Mouse (Mus musculus): ENCODE data around the gene Farsb.
"Not testable (repeated sequence)": the region's sequence is repeated elsewhere in the genome, so short reads cannot be mapped to it uniquely, and the experiment has no call there.

The Farsb gene

GRCm38 (mm10) chr1:78488752-78489492, at the start of gene Farsb:
Farsb (minus strand) TSS chr1:78488897.
- peak; percentile 83 to 88 for DNase-seq (ENCODE audit: low spot score in 2 of 2)

DNA sequence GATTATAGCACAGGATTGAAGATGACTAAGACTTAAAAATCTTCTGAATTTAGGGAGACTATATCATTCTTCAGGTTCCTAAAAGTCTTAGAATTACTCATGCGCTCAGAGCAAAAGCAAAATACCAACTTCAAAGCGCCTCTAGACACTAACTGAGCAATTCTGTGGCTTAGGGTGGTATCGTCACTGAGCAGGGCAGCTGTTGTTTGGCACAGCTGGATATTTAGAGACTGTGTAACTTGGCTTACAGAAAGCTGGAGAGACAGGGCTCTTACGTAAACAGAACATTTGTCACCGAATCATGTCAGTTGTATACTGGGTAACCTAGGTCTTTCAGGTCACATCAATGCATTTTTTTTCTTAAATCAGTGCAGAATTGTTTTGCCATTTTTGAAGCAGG, 49.7 kb upstream of the Farsb start:
- DNase-seq (ENCODE audit: low spot score in 2 of 2): no peak

DNA sequence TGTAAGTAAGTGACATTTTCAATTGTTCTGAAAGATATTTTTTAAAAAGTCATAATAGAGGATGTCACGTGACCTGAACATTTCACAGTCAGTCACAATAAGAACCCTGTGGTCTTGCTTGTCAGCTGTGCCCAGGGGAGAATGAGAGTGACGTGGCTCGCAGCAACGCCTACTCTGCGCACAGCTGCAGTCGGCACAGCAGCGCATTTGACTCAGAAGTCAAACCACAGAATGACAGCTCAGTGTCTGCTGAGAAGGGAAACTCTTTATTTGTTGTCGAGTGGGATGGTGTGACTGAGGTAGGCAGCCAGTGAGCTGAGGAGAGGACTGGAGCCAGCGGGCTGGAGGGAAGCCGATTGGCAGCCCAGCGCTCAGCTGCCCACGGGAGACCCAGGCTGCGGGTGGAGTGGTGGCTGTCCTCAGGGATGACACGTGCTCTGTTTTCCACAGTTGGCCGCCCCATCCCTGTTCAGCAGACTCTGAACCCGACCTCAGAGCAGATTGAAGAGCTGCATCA, 48.9 kb upstream of the Farsb start:
- DNase-seq (ENCODE audit: low spot score in 2 of 2): peak; percentile 67 to 76

DNA sequence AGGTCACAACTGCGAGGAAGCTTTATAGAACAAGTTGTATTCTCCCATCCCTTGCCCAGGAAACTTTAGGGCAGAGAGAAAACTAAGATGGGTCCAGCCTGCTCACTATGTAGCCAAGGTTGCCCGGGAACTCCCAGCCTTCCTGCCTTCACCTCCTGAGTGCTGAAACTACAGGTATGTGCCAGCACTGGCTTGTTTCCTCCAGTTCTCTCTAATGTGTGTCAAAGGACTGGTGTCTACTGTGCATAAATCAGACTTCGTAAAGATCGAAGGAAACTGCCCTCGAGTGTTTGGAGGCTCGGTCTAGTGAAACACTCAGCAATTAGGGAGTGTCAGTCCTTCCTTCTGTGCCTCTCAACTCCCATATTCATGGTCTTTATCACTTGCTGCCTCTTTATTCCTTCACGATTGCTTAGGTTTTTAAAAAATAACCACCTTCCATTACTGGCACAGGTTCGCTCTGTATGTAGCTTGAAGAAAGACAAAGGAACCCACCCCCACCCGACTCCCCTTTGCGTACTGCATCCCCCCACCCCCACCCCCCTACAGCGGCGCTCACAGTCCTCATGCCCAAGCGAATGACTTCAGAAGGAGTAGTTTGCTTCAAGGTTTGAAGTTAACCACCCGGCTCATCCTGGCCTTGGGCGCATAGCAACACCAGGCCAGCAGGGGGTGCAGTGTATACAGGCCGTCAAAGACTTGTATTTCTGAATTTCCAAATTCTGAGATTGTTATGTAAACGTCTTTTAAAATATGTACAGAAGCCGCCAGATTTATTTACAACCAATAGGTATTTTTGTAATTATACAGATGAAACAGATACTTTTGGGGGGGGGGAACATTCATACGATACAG, 47.8 kb upstream of the Farsb start:
- DNase-seq (ENCODE audit: low spot score in 2 of 2): peak; percentile 30 to 79

- no peak for DNase-seq (ENCODE audit: low spot score in 2 of 2)
Observed at GRCm38 (mm10) chr1:78534428-78535150, 45.9 kb upstream of the Farsb start.

DNA sequence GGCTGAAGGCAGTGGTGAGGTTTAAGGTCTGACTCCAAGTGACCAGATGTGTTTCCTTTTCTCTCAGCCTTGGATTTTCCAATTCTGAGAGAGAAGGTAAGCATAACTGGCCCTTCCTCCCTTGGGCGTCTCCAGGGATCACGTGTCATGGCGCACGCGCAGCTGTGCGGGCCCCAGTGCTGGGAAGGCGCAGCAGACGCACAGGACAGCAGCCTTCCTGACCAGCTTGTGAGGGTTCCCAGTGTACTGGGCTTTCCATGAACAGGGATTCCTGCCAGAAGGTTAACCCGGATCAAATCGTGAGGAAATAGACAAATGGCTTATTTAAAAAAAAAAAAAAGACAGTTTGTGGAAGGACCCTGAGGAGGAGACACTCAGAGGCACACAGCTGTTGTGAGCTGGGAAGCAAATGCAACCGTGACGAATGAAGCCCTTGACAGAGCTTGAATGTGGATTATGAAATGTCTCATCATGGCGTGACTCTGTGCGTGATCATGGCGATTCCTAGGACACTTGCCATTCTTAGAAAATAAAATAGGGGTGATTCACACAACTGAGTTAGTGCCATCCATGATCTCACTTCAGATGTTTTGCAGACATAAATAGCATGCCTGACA, 43.6 kb upstream of the Farsb start:
- DNase-seq (ENCODE audit: low spot score in 2 of 2): no peak

DNA sequence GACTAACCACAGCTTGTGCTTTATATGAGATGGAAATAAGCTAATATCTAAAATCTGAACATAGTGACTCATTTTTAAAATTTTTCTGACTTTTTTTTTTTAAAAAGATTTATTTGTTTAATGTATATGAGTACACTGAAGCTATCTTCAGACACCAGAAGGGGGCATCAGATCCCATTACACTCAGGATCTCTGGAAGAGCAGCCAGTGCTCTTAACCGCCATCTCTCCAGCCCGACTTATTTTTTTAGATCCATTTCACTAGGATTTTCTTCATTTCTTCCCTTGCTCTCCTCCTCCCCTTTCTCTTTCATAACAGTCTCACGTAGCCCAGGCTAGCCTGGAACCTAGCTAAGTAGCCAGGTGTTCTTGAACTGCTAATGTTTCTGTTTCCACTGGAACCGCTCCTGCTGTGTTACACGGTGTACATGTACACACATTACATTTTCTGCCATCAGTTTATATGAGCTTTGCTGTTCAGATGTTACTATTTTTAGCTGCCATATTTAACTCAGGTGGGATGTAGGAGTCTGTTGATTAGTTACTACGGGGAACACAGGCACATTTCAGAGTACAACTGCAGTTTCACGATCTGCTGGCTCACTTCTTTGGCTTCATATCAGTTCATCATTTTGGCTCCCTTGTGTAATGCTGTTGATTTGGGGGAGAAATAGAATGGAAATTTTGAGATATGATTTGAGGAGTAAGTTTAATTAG, 42.0 kb upstream of the Farsb start:
- DNase-seq (ENCODE audit: low spot score in 2 of 2): no peak

- no peak for DNase-seq (ENCODE audit: low spot score in 2 of 2)
Observed at GRCm38 (mm10) chr1:78529011-78529410, 40.3 kb upstream of the Farsb start.

GRCm38 (mm10) chr1:78528356-78528755, 39.7 kb upstream of the Farsb start:
- DNase-seq (ENCODE audit: low spot score in 2 of 2): no peak

GRCm38 (mm10) chr1:78525189-78525886, 36.6 kb upstream of the Farsb start:
- DNase-seq (ENCODE audit: low spot score in 2 of 2): peak in 1 of 2 experiments; percentile 61

- DNase-seq (ENCODE audit: low spot score in 2 of 2): no peak
Observed at GRCm38 (mm10) chr1:78518907-78519306, 30.2 kb upstream of the Farsb start.

DNA sequence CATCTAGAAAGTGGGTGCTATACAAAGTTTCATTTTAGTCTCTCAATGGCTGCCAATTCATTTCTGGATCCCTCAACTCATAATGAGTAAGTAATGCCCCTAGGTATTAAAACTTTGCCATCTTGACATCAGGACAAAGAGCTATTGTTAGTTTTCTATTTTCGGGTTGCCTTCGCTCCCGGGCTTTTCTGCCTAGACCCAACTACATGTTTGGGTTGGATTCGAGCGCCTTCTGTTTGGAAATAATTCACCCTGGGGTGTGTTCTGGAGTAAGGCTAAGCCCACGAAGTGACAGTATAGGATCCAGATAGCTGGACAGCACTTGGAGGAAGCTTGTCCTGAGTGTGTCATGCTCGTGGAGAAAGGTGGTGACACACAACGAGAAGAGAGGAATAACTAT, 24.1 kb upstream of the Farsb start:
- no peak for DNase-seq (ENCODE audit: low spot score in 2 of 2)

DNA sequence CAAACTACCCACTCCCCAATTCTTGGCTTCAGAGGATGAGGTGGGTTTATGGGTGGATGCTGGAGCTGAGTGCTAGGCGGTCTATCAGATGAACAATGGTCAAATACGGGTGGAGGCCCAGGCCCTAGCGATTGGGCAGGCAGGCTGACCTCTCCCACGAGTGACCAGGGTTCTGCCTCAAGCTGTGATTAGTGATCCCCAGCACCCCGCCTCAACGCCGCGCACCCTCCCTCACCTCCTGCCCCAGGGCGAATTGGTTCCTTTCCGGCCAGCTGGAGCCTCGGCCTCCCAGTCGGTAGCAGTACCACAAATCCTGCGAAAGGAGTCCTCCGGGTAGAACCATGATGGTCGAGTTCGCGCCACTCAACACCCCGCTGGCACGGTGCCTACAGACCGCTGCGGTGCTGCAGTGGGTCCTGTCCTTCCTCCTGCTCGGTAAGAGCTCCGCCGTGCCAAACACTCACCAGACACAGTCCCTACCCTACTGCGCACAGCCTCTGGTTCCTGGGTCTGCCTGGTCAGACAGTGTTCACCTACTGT, 23.0 kb upstream of the Farsb start, which contains the start of gene BC035947:
Gene BC035947, minus strand, starts transcription at position 538 of the 540 bp plus-strand sequence.
- no peak for DNase-seq (ENCODE audit: low spot score in 2 of 2)

DNA sequence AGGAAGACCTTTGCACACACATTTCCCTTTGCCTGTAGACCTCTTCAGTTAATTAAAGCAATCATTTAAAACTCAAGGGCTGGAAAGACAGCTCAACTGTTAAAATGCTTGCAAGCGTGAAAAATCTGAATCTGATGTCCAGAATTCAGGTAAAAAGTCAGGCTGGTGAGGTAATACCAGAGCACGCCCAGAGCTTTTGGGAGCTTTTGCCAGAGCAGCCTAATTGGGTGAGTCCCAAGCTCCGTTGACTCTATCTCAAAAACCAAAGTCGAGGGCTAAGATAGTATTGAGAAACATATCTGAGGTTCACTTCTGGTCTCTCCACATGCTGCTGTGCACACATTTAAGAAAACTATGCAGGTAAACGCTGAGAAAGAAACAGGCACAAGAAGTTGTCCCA, 22.2 kb upstream of the Farsb start, which contains the start of gene Mogat1:
Gene Mogat1, plus strand, starts transcription at position 130 of the 400 bp plus-strand sequence.
- no peak for DNase-seq (ENCODE audit: low spot score in 2 of 2)

DNA sequence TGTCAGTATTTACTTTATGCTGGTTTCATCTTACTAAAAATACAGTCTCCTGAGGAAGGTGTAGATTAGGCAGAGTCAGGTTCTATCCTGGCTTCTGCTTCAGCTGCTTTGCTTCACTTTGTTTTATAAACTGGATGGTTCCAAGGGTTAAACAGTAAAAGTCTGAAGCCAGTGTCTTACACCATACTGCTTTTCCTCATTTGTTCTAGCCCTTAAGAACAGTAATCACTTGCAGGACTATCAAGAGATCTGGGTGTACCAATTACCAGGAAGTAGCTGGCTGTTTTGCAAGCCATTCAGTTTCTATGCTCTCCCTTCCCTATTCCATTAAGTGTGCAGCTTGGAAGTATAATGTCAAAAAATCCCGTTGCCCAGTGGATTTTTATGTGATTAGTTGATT, 18.4 kb upstream of the Farsb start:
- DNase-seq (ENCODE audit: low spot score in 2 of 2): no peak

DNA sequence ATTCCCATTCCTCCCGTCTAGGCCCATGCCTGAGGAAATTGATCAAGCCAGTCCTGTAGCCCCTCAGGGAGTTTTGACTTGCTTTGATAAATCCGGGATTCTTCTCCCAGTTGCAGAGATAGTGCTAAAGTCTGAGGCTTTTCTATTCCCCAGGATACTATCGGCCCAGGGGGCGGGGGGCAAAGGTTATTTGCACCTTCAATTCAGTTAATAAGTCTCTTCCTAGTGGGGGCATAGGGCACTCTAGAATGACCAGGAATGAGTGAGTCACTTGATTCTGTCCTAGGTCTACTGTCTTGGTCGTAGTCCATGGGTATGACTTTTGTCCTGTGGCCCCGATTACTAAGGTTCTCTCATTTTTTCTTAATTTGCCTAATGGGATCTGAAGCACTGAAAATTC, 13.8 kb upstream of the Farsb start:
- DNase-seq (ENCODE audit: low spot score in 2 of 2): no peak

- not testable (repeated sequence) for DNase-seq (ENCODE audit: low spot score in 2 of 2)
Observed at GRCm38 (mm10) chr1:78501856-78502255, 13.2 kb upstream of the Farsb start.

GRCm38 (mm10) chr1:78501036-78501435, 12.3 kb upstream of the Farsb start:
- DNase-seq (ENCODE audit: low spot score in 2 of 2): no peak

DNA sequence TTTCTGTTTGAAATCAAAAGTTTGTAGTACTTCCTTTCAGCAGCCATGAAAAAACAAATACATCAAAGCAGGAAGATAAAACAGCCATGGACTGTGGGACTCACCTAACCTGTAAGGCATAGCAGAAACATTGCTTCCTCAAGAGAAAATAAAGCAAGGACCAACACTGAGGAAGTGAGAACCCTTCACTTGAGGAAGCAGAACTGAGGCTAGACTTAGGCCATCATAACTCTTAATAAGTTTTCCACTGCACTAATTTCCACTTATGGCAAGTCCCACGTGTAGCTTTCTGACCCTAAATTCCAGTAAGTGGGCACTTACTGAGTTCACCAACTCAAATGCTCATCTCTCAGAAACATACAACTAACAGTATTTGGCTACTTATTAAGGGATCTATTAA, 1.4 kb upstream of the Farsb start:
- no peak for DNase-seq (ENCODE audit: low spot score in 2 of 2)

- no peak for DNase-seq (ENCODE audit: low spot score in 2 of 2)
Observed at GRCm38 (mm10) chr1:78488427-78488751, 308 bp downstream of the Farsb start.

Data from frontal cortex, postnatal 10 days (tissue).